Mouse (Mus musculus) liver, adult (tissue): ENCODE data around the gene Lsm3.
A peak's percentile ranks its signal among the peaks of the same experiment; 100 is the strongest.

Experiments used
- GATA4 ChIP-seq: IDR thresholded peaks from 2 replicates; pipeline ENCODE4 v1.6.1; 2014; ENCODE audit warnings: mild to moderate bottlenecking, low read length; ENCODE audit not compliant: insufficient replicate concordance

Lsm3 gene

GRCm38 (mm10) chr6:91533359-91533758 lies 17.6 kb downstream of the Lsm3 start:
- TF ChIP-seq GATA4: no peak

DNA sequence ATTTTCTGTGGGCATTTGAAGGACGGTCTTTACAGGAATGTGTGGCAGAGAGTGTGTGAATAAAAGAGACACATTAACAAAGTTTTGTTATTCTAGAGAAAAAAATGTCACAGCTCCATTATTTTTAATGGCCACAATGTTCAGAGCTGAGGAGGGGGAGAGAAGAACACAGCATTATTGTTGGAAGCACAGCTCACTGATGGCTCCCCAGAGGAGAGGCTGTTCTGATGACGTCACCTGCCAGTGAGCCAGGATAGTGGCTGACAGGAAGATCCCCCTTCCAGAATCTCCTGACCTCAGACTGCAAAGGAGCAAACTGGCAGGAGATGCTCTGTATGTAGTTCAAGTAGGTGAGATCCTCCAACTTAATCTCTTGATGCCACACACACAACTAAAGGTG lies 18.0 kb downstream of the Lsm3 start:
- TF ChIP-seq GATA4: no peak

DNA sequence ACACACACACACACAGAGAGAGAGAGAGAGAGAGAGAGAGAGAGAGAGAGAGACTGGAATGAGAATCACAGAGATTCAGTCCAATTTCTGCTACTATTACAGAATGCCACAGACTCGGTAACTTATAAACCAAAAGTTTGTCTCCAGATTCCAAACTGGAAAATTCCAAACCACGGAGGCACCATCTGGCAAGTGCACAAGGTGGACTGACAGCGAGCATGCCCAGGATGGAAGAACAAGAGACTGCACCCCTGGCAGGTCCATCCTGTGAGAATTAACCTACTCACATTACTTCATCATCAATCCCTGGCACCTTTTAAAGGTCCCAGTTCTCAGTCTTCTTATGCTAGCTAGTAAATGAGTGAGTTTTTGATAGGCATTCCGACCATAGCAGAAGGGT lies 18.5 kb downstream of the Lsm3 start:
- no peak for TF ChIP-seq GATA4

DNA sequence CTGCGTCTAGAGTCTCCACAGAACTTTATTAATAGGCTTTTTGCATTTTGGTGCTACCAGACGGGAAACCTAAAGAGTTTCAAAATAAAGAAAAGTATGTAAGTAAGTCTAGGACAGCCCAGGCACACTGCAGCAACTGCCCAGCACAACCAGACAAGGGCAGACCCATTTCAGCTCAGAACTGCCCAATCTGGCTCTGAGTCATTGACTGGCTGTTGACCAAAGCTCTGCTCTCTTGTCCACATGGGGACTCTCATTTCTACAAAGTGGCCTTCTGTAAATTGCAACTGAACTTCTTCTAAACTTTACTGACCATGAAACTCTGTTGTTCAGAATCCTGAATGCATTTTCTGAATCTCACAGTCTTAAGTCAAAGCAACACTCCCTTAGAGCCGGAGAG lies 19.5 kb downstream of the Lsm3 start:
- no peak for TF ChIP-seq GATA4

- TF ChIP-seq GATA4: no peak; the same call in 1 of the 2 replicates
Observed at GRCm38 (mm10) chr6:91536047-91536765, 20.5 kb downstream of the Lsm3 start.

GRCm38 (mm10) chr6:91541276-91541675 lies 25.5 kb downstream of the Lsm3 start:
- TF ChIP-seq GATA4: no peak

DNA sequence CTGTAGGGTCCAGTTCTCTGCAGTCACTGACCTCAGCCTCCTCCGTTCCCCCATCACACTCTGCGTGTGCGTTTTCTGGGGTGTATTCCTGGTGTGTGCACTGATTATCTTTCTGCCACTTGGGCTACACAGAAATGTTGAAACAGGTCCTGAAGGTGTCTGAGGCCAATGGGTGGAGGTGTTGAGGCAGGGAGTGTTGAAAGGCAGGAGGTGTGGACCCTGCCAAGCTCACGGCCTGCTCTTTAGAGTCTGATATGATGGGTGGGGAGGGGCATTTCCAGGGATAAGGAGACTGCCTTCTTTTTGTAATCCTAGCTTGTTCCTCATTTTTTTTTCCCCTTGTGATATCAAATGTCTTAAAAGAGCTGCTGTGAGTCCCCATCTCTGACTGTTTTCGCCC lies 27.3 kb downstream of the Lsm3 start:
- TF ChIP-seq GATA4: no peak

GRCm38 (mm10) chr6:91546241-91546884 lies 30.6 kb downstream of the Lsm3 start:
- TF ChIP-seq GATA4: peak; percentile 39; the same call in 1 of the 2 replicates

DNA sequence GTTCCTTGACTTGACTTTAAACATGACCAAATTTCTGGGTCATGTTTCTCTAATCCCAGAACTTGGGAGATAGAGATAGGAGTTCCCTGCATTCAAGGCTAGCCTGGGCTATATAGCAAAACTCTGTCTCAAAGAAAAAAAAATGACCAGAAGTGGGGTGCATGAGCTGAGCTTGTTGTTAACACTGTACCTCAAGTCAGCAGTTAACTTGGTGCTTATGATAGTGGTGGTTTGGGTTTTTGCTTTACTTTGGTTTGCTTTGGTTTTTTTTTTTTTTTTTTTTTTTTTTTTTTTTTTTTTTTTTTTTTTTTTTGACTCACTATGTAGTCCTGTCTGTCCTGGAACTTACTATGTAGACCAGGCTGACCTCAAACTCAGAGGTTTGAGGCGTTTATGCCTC lies 31.6 kb downstream of the Lsm3 start:
- no peak for TF ChIP-seq GATA4

DNA sequence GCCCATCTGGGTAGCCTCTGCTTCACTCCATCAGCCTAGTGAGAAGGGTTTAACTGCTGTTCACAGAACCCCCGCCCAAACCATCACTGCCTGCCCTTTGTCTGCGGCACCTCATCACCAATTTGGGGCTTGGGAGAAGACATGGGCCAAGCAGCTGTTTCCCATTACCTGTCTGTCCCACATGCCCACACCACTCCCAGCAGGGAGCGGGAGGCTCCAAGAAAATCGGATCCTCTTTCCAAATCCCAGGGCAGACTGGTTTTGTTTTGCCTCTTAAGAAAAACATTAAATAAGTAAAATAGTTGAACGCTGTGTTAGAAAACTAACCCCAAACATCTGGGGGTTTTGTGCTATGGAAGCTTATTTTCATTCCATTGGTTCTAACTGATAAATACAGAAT lies 33.9 kb downstream of the Lsm3 start:
- TF ChIP-seq GATA4: no peak

- TF ChIP-seq GATA4: no peak
Observed at GRCm38 (mm10) chr6:91551671-91552070, 35.9 kb downstream of the Lsm3 start.

DNA sequence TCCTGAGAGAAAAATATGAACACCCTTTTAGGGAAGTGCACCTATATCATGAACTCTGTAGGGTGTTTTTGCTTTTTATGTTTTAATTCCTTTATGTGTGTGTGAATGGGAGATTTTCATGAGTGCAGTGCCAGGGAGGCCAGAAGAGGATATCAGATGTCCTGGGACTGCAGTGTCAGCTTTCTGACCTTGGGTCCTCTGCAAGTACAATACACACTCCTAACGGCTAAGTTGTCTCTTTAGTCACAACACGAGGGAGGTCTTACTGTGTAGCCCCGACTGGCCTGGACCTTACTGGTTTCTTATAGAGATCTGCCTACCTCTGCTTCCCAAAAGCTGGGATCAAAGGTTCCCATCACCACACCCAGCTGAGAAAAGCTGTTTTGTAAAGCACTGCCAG lies 37.0 kb downstream of the Lsm3 start:
- TF ChIP-seq GATA4: no peak

- no peak for TF ChIP-seq GATA4
Observed at GRCm38 (mm10) chr6:91558565-91558964, 42.8 kb downstream of the Lsm3 start.

DNA sequence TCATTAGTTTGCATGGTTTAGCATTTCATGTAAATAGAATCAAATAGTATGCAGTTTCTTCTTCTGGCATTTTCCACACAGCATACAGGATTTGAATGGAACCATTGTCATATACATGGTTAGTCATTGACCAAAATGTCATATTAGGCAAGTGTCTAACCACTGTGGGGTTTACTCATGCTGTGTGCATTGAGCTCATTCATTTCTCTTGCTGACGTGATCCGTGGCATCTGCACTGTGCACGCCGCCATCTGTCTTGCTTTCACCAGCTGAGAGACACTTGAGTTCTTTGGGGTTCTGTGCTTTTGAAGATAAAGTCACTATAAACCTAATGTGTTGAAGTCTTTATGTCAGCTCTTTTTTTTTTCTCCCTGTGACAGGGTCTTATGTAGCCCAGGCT lies 43.6 kb downstream of the Lsm3 start:
- TF ChIP-seq GATA4: no peak

GRCm38 (mm10) chr6:91560186-91560585 lies 44.5 kb downstream of the Lsm3 start:
- TF ChIP-seq GATA4: no peak

DNA sequence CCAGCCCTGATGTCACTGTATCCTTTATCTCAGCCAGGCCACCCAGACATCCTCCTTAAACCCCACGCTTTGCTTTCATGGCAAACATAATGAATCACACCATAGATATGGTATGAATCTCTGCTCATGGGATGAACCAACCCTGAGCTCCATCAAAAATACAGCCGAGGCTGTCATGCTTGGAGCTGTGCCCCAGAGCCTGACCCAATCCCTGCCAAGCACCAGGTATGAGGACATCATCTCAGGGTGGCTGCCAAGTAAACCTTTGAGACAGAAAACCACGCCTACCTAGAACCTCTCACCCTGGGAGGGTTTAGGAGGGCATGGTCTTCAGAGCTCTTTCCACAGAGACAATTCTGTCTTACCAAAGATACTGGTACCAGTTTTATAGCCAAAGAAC lies 47.3 kb downstream of the Lsm3 start:
- TF ChIP-seq GATA4: no peak

DNA sequence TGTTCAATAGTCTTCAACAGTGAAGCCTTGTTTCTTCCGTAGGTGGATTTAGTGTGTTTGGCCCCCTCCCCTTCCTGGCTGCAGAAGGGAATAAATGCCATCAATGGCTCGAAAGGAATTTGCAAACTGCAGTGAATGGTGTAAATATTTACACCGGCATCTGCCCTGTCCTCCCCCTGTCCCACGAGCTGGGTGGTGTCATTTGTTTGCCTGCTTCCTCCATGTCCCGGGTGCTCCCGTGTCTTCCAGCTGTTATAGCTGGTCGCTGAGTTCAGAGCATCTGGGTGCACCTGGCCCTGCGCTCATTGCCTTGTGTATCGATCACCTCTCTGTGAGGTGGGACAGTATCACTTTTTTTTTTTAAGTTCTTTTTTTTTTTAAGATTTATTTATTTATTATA lies 50.7 kb downstream of the Lsm3 start:
- TF ChIP-seq GATA4: no peak
